Mouse (Mus musculus): ENCODE results near the gene Gm11084. TPM values are rescaled to one million over a fixed set of nuclear protein-coding genes. Genes with fewer than 3 reads are reported as not detected.

The Gm11084 gene
- polyA plus RNA-seq, 1 experiment from 2014 or later, result not detected

Small RNA genes within 50 kb of the gene (microRNA-seq; reads per million reads assigned to microRNA genes)
- not detected for gene Gm25960

Other genes with a start within 250 kb of the Gm11084 start
- 74.6 and 77.8 TPM in 2 replicates for gene Sp3, start 6.3 kb downstream of the Gm11084 start, polyA plus RNA-seq (2016; fragmentation: Nextera tagmentation; extraction: Ambion mirVana)
- gene Ola1, start 232.2 kb upstream of the Gm11084 start, polyA plus RNA-seq (2016; fragmentation: Nextera tagmentation; extraction: Ambion mirVana), result 106 and 108 TPM in 2 replicates

Measured in embryonic facial prominence, embryonic 12.5 days (tissue).